Mouse (Mus musculus): ENCODE data around the gene Mrps21. TPM values are rescaled to one million over a fixed set of nuclear protein-coding genes. Genes with fewer than 3 reads are reported as not detected.
A peak's percentile ranks its signal among the peaks of the same experiment; 100 is the strongest.
"Not testable (repeated sequence)": the region's sequence is repeated elsewhere in the genome, so short reads cannot be mapped to it uniquely, and the experiment has no call there.

The Mrps21 gene
- total and polyA plus RNA-seq, 2 experiments: 39.6 to 205 TPM

DNA sequence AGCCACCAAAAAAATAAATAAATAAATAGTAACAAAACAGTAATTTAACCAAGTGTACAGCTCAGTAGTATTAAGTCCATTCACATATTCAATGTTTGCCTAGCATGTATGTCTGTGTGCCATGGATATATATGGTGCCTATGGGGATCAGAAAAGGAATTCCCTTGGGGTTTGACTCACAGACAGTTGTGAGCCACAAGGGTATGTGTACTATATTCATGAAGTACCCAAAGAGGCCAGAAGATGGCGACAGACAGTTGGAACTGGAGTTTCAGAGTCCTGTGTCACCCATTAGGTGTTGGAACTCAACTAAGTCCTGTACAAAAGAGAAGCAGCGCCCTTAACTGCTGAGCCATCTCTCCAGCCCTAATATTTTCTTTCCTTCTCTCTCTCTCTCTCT is 9.5 kb downstream of the Mrps21 start:
- WGBS: 51% methylated on average over 2 of the region's 2 CpGs
- peak; percentile 41; the same call in 1 of the 2 replicates for TF ChIP-seq CTCF (IDR thresholded peaks at IDR 0.05; ENCODE audit: low read depth, low read length)
- TF ChIP-seq POLR2A (IDR thresholded peaks at IDR 0.05; ENCODE audit: extremely low read depth, insufficient read depth, low read length): no peak

DNA sequence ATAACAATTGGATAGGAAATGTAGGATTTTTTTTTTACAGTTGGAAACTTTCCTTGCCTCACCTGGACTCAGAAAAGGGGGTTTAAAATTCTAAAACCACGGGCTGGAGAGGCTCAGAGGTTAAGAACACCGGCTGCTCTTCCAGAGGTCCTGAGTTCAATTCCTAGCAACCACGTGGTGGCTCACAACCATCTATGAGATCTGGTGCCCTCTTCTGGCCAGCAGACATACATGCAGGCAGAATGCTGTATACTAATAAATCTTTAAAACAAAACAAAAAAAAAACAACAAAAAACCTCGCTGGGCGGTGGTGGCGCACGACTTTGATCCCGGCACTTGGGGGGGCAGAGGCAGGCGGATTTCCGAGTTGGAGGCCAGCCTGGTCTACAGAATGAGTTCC is 10.1 kb downstream of the Mrps21 start:
- Histone ChIP-seq H3K9ac (ENCODE audit: low read depth, low read length) (no peak overlapping the region), H3K27me3 (ENCODE audit: control insufficient read depth, insufficient read depth, low read length) (no peaks in the 10 kb centered on the region), H3K4me1 (ENCODE audit: control insufficient read depth, insufficient read depth, low read length) (peaks cover 7% of the 10 kb centered on the region), H3K27ac (replicated peaks; ENCODE audit: insufficient read depth, low read depth, low read length) (no peak overlapping the region), H3K4me3 (ENCODE audit: insufficient read depth, low read depth, low read length) (no peak overlapping the region), H3K36me3 (ENCODE audit: control insufficient read depth, insufficient read depth, low read length) (peaks cover 3% of the 10 kb centered on the region; the same call in 1 of the 2 replicates), H3K79me2 (ENCODE audit: control insufficient read depth, insufficient read depth, low read length) (no peaks in the 10 kb centered on the region; the same call in 1 of the 2 replicates)
- no peak for TF ChIP-seq POLR2A (IDR thresholded peaks at IDR 0.05; ENCODE audit: extremely low read depth, insufficient read depth, low read length)
- 0 out of 2 replicates have a peak, but pooled peaks have one; percentile 24 for TF ChIP-seq CTCF (IDR thresholded peaks at IDR 0.05; ENCODE audit: low read depth, low read length)
- 76% methylated on average over 10 of the region's 10 CpGs for WGBS
- no peak for DNase-seq (ENCODE audit: extremely low read depth, low read depth, low spot score)

More for the DNA sequence above, 9.5 kb downstream of the Mrps21 start:
- H3K4me1 ChIP-seq (ENCODE audit: control insufficient read depth, insufficient read depth, low read length): peaks cover 7% of the 10 kb centered on the region
- peak; percentile 73 for DNase-seq (ENCODE audit: extremely low read depth, low read depth, low spot score)
- no peaks in the 10 kb centered on the region; the same call in 1 of the 2 replicates for H3K79me2 ChIP-seq (ENCODE audit: control insufficient read depth, insufficient read depth, low read length)
- H3K27me3 ChIP-seq (ENCODE audit: control insufficient read depth, insufficient read depth, low read length): no peaks in the 10 kb centered on the region
- no peak overlapping the region for H3K27ac ChIP-seq (replicated peaks; ENCODE audit: insufficient read depth, low read depth, low read length)
- H3K36me3 ChIP-seq (ENCODE audit: control insufficient read depth, insufficient read depth, low read length): peaks cover 3% of the 10 kb centered on the region; the same call in 1 of the 2 replicates
- no peak overlapping the region for H3K9ac ChIP-seq (ENCODE audit: low read depth, low read length)
- no peak overlapping the region for H3K4me3 ChIP-seq (ENCODE audit: insufficient read depth, low read depth, low read length)

DNA sequence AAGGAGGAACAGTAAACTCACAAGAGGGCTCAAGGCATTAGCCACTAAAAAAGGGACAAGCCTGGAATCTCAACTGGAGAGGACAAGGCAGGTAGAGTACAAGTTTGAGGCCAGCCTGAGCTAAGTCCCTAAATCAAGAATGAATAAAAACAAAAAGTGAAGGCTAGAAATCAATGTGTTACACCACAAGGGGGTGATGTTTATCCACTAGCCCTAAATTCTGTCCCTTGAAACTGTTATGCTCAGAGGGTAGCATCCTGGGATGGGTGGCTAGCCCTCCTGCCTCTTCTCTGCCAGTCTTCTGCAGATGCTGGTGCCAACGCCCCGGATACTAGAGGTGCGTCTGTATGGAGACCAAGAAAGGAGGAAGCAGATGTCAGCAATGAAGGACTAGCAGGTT is 11.0 kb downstream of the Mrps21 start:
- H3K4me1 ChIP-seq (ENCODE audit: control insufficient read depth, insufficient read depth, low read length): peaks cover 3% of the 10 kb centered on the region; the same call in 1 of the 2 replicates
- no peaks in the 10 kb centered on the region for H3K27me3 ChIP-seq (ENCODE audit: control insufficient read depth, insufficient read depth, low read length)
- H3K27ac ChIP-seq (replicated peaks; ENCODE audit: insufficient read depth, low read depth, low read length): no peak overlapping the region
- 80% methylated on average over 3 of the region's 3 CpGs for WGBS
- H3K4me3 ChIP-seq (ENCODE audit: insufficient read depth, low read depth, low read length): no peak overlapping the region
- no peaks in the 10 kb centered on the region; the same call in 1 of the 2 replicates for H3K79me2 ChIP-seq (ENCODE audit: control insufficient read depth, insufficient read depth, low read length)
- H3K9ac ChIP-seq (ENCODE audit: low read depth, low read length): no peak overlapping the region
- H3K36me3 ChIP-seq (ENCODE audit: control insufficient read depth, insufficient read depth, low read length): peaks cover 3% of the 10 kb centered on the region; the same call in 1 of the 2 replicates
- TF ChIP-seq CTCF (IDR thresholded peaks at IDR 0.05; ENCODE audit: low read depth, low read length) (0 out of 2 replicates have a peak, but pooled peaks have one; percentile 6), POLR2A (IDR thresholded peaks at IDR 0.05; ENCODE audit: extremely low read depth, insufficient read depth, low read length) (no peak)
- no peak for DNase-seq (ENCODE audit: extremely low read depth, low read depth, low spot score)

DNA sequence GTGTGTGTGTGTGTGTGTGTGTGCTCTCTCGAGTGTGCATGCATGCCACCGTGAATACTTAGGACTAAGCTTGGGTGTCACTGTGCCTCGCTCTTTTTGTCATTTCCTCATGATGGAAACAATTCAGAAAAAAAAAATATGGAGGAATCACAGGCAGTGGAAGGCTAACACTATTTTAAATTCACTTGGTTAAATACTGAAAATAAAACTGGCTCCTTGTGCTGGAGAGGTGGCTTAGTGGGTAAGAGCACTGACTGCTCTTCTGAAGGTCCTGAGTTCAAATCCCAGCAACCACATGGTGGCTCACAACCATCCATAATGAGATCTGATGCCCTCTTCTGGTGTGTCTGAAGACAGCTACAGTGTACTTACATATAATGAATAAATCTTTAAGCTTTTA is 13.0 kb downstream of the Mrps21 start:
- 78% methylated on average over 3 of the region's 3 CpGs for WGBS
- not testable (repeated sequence) for H3K36me3 ChIP-seq (ENCODE audit: control insufficient read depth, insufficient read depth, low read length); DNase-seq (ENCODE audit: extremely low read depth, low read depth, low spot score)

DNA sequence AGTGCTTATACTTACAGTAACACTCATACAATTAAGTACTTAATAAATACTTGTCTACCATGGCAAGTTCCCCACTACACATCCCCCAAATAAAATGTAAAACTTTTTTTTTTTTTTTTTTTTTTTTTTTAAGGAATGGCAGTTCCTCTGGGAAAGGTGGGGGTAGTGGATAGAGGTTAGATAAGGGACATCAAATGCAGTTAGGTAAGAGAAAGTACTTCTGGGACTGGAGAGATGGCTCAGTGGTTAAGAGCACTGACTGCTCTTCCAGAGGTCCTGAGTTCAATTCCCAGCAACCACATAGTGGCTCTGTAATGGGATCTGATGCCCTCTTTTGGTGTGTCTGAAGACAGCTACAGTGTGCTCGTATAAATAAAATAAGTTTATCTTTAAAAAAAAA is 14.3 kb downstream of the Mrps21 start:
- DNase-seq (ENCODE audit: extremely low read depth, low read depth, low spot score); H3K9ac ChIP-seq (ENCODE audit: low read depth, low read length); H3K4me3 ChIP-seq (ENCODE audit: insufficient read depth, low read depth, low read length); H3K27me3 ChIP-seq (ENCODE audit: control insufficient read depth, insufficient read depth, low read length); H3K36me3 ChIP-seq (ENCODE audit: control insufficient read depth, insufficient read depth, low read length); H3K4me1 ChIP-seq (ENCODE audit: control insufficient read depth, insufficient read depth, low read length); H3K27ac ChIP-seq (replicated peaks; ENCODE audit: insufficient read depth, low read depth, low read length); H3K79me2 ChIP-seq (ENCODE audit: control insufficient read depth, insufficient read depth, low read length): not testable (repeated sequence)
- 88% methylated on average over 1 of the region's 1 CpGs for WGBS

More for the DNA sequence above, 13.0 kb downstream of the Mrps21 start:
- H3K4me1 ChIP-seq (ENCODE audit: control insufficient read depth, insufficient read depth, low read length); H3K27ac ChIP-seq (replicated peaks; ENCODE audit: insufficient read depth, low read depth, low read length); H3K9ac ChIP-seq (ENCODE audit: low read depth, low read length); H3K27me3 ChIP-seq (ENCODE audit: control insufficient read depth, insufficient read depth, low read length); H3K79me2 ChIP-seq (ENCODE audit: control insufficient read depth, insufficient read depth, low read length); H3K4me3 ChIP-seq (ENCODE audit: insufficient read depth, low read depth, low read length): not testable (repeated sequence)

DNA sequence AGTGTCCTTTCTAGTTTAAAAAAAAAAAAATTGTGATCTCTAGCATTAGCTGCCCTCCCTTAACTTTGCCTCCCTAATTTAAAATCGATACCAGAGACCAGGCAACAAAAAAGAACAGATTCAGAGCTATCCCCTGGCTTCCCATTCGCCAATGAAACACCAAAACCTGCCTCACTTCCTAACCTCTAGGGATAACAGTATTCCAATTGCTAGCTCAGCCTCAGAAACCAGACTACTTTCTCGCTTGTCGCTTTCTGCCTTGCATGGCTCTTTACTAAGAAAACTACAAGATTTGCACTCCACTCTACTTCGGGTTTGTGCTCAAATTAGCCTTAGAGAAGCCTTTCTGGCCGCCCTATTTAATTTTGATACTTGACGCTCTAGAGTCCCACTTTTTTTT is 15.2 kb downstream of the Mrps21 start:
- TF ChIP-seq CTCF (IDR thresholded peaks at IDR 0.05; ENCODE audit: low read depth, low read length) (no peak), POLR2A (IDR thresholded peaks at IDR 0.05; ENCODE audit: extremely low read depth, insufficient read depth, low read length) (no peak)
- H3K4me1 ChIP-seq (ENCODE audit: control insufficient read depth, insufficient read depth, low read length): peaks cover 2% of the 10 kb centered on the region; the same call in 1 of the 2 replicates
- WGBS: 30% methylated on average over 7 of the region's 7 CpGs

More for the DNA sequence above, 15.2 kb downstream of the Mrps21 start:
- no peak for DNase-seq (ENCODE audit: extremely low read depth, low read depth, low spot score)
- peak overlapping the region; percentile 66 for H3K9ac ChIP-seq (ENCODE audit: low read depth, low read length)
- peaks cover 4% of the 10 kb centered on the region; the same call in 1 of the 2 replicates for H3K79me2 ChIP-seq (ENCODE audit: control insufficient read depth, insufficient read depth, low read length)
- H3K27me3 ChIP-seq (ENCODE audit: control insufficient read depth, insufficient read depth, low read length): no peaks in the 10 kb centered on the region
- peaks cover 16% of the 10 kb centered on the region for H3K36me3 ChIP-seq (ENCODE audit: control insufficient read depth, insufficient read depth, low read length)
- H3K4me3 ChIP-seq (ENCODE audit: insufficient read depth, low read depth, low read length): peak overlapping the region; percentile 86
- H3K27ac ChIP-seq (replicated peaks; ENCODE audit: insufficient read depth, low read depth, low read length): peak overlapping the region; percentile 53

All from liver, adult 2 months (tissue).